Mouse (Mus musculus) neural tube, embryonic 11.5 days (tissue): ENCODE measurements around the gene Tmem217. TPM values are rescaled to one million over a fixed set of nuclear protein-coding genes. Genes with fewer than 3 reads are reported as not detected.

Experiments
- ATAC-seq: fragments of 200-750 bp; cut with Nextera tagmentation; 2 replicates; pipeline ENCODE4 v1.8.0; 2017; ENCODE audit warnings: moderate number of reproducible peaks, mild to moderate bottlenecking, moderate TSS enrichment, moderate library complexity; ENCODE audit not compliant: insufficient read depth, low FRiP score, low TSS enrichment
- DNase-seq: peaks from one replicate; pipeline ENCODE4 v3.0.0-alpha.2; 2015; ENCODE audit warnings: low spot score
- H3K27ac ChIP-seq: fragments of 300-500 bp; sonication (generic); 2 replicates; pipeline ENCODE4 v1.5.1; 2014; ENCODE audit warnings: low read depth, mild to moderate bottlenecking, low read length
- H3K27me3 ChIP-seq: fragments of 300-500 bp; sonication (generic); 2 replicates; pipeline ENCODE4 v1.6.1; 2014; ENCODE audit warnings: mild to moderate bottlenecking, low read length, mixed read lengths; ENCODE audit not compliant: control insufficient read depth, insufficient read depth
- H3K36me3 ChIP-seq: fragments of 300-500 bp; sonication (generic); 2 replicates; pipeline ENCODE4 v1.6.1; 2014; ENCODE audit warnings: mild to moderate bottlenecking, low read length, moderate library complexity, mixed read lengths; ENCODE audit not compliant: control insufficient read depth, insufficient read depth
- H3K4me1 ChIP-seq: fragments of 300-500 bp; sonication (generic); 2 replicates; pipeline ENCODE4 v1.6.1; 2014; ENCODE audit warnings: low read length, mixed read lengths; ENCODE audit not compliant: control insufficient read depth, insufficient read depth
- H3K4me2 ChIP-seq: fragments of 300-500 bp; sonication (generic); 2 replicates; pipeline ENCODE4 v1.6.1; 2014; ENCODE audit warnings: low read depth, mild to moderate bottlenecking, moderate library complexity
- H3K4me3 ChIP-seq: fragments of 300-500 bp; sonication (generic); 2 replicates; pipeline ENCODE4 v1.5.1; 2014; ENCODE audit warnings: low read depth, low read length
- H3K9ac ChIP-seq: fragments of 300-500 bp; sonication (generic); 2 replicates; pipeline ENCODE4 v1.6.1; 2014; ENCODE audit warnings: mild to moderate bottlenecking, low read length
- H3K9me3 ChIP-seq: fragments of 300-500 bp; sonication (generic); 2 replicates; pipeline ENCODE4 v1.6.1; 2016; ENCODE audit warnings: low read length; ENCODE audit not compliant: control insufficient read depth
- WGBS: fragments of 180-500 bp; shearing (Covaris S2); extraction: QIAGEN DNeasy Blood & Tissue Kit; methylation state at CpG from one replicate; pipeline ENCODE4 v1.1.7; 2014; 5-methylcytosine and 5-hydroxymethylcytosine counted together
- polyA plus RNA-seq: library from polyadenylated mRNA; unstranded; fragments of >200 nt; fragmentation: Nextera tagmentation; extraction: Ambion mirVana; gene quantifications from 2 replicates; pipeline ENCODE4 v1.2.1, GENCODE M21; 2014

Gene Tmem217
- 0.35 and 0.45 TPM in 2 replicates for polyA plus RNA-seq

DNA sequence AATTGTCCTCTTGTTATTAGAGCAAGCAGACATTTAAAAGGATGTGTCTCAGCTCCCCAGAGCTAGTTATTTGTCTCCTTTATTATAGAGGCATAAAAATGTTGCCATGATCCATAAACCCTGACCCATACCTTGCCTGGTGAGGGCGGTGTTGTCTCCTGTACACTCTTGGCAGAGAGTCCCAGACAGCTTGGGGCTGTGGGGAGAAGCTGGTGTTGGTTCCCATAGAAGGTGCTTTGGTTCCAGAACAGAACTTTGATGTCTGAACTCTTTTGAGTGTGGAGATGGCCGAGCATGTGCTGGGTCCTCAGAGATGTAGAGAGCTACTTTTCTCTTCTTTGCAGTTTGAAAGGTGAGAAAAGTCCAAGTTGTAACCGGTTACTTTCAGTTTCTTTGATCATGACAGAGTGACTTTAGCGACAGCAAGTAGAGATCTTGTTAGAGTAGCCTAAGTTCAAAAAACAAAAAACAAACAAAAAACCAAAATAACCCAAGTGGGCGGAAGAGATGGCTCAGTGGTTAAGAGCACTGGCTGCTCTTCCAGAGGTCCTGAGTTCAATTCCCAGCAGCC lies at the start of gene Tmem217:
Gene Tmem217, minus strand, starts transcription at position 224 of the 571 bp plus-strand sequence.
- whole genome bisulfite sequencing = 93% methylated on average over 5 of the region's 5 CpGs

DNA sequence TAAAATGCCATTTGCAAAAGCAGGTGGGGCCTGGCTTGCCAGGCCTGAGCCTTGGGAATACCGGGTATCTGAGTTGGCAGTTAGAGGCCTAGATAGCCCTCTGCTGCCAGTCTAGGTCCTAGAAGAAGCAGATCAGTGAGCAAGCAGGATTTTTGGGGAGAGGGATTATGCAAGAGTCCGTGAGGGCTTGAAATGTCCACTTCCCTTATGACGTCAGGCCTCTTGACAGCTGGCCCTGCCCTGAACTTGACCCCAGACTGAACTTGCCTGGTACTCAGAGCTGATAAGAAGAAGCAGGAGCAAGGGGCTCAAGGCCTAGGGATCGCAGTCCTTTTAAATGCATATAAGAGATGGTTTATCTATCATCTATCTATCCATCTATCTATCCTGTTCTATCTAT lies 49.2 kb upstream of the Tmem217 start:
- H3K27ac ChIP-seq = no peak overlapping the region
- no peak overlapping the region for H3K4me2 ChIP-seq
- DNase-seq = no peak
- H3K4me1 ChIP-seq = peaks cover 7% of the 10 kb centered on the region
- H3K9ac ChIP-seq = no peak overlapping the region
- WGBS = 79% methylated on average over 4 of the region's 4 CpGs
- no peaks in the 10 kb centered on the region for H3K9me3 ChIP-seq
- H3K36me3 ChIP-seq = peaks cover 7% of the 10 kb centered on the region
- no peak overlapping the region for H3K4me3 ChIP-seq
- ATAC-seq = no peak
- H3K27me3 ChIP-seq = no peaks in the 10 kb centered on the region

More for the DNA sequence above, at the start of gene Tmem217:
- Histone ChIP-seq H3K4me3 (no peak within 1 kb of the TSS), H3K36me3 (no peaks in the 10 kb centered on the region), H3K27me3 (no peaks in the 10 kb centered on the region), H3K4me1 (peaks cover 13% of the 10 kb centered on the region), H3K9ac (no peak within 1 kb of the TSS), H3K9me3 (no peaks in the 10 kb centered on the region), H3K27ac (no peak within 1 kb of the TSS), H3K4me2 (no peak within 1 kb of the TSS)
- DNase-seq = no peak
- ATAC-seq = no peak

- 88% methylated on average over 8 of the region's 8 CpGs for WGBS
- H3K27ac ChIP-seq = no peak overlapping the region
These were observed 47.4 kb upstream of the Tmem217 start for GRCm38 (mm10) chr17:29599537-29599936.

GRCm38 (mm10) chr17:29599051-29599450 lies 46.9 kb upstream of the Tmem217 start:
- H3K27me3 ChIP-seq = no peaks in the 10 kb centered on the region
- WGBS = 91% methylated on average over 14 of the region's 14 CpGs
- no peak for ATAC-seq
- H3K9ac ChIP-seq = no peak overlapping the region
- peaks cover 5% of the 10 kb centered on the region; the same call in 1 of the 2 replicates for H3K36me3 ChIP-seq
- no peaks in the 10 kb centered on the region for H3K9me3 ChIP-seq
- no peak overlapping the region for H3K4me2 ChIP-seq
- no peak overlapping the region for H3K27ac ChIP-seq
- no peak overlapping the region for H3K4me3 ChIP-seq
- DNase-seq = no peak
- H3K4me1 ChIP-seq = peaks cover 11% of the 10 kb centered on the region

More at GRCm38 (mm10) chr17:29599537-29599936, 47.4 kb upstream of the Tmem217 start:
- DNase-seq (no peak), ATAC-seq (no peak)
- no peak overlapping the region for H3K4me2 ChIP-seq
- no peak overlapping the region for H3K9ac ChIP-seq
- H3K9me3 ChIP-seq = no peaks in the 10 kb centered on the region
- peaks cover 5% of the 10 kb centered on the region; the same call in 1 of the 2 replicates for H3K36me3 ChIP-seq
- peaks cover 11% of the 10 kb centered on the region for H3K4me1 ChIP-seq
- H3K4me3 ChIP-seq = no peak overlapping the region
- no peaks in the 10 kb centered on the region for H3K27me3 ChIP-seq

GRCm38 (mm10) chr17:29596771-29597132 lies 44.6 kb upstream of the Tmem217 start:
- Histone ChIP-seq H3K4me3 (no peak overlapping the region), H3K4me1 (peaks cover 11% of the 10 kb centered on the region), H3K9ac (no peak overlapping the region), H3K9me3 (no peaks in the 10 kb centered on the region), H3K27me3 (no peaks in the 10 kb centered on the region), H3K27ac (peak overlapping the region; percentile 23; the same call in 1 of the 2 replicates), H3K4me2 (no peak overlapping the region), H3K36me3 (peaks cover 2% of the 10 kb centered on the region; the same call in 1 of the 2 replicates)
- no peak for DNase-seq
- 76% methylated on average over 13 of the region's 13 CpGs for WGBS
- ATAC-seq = peak; percentile 23; the same call in 1 of the 2 replicates

DNA sequence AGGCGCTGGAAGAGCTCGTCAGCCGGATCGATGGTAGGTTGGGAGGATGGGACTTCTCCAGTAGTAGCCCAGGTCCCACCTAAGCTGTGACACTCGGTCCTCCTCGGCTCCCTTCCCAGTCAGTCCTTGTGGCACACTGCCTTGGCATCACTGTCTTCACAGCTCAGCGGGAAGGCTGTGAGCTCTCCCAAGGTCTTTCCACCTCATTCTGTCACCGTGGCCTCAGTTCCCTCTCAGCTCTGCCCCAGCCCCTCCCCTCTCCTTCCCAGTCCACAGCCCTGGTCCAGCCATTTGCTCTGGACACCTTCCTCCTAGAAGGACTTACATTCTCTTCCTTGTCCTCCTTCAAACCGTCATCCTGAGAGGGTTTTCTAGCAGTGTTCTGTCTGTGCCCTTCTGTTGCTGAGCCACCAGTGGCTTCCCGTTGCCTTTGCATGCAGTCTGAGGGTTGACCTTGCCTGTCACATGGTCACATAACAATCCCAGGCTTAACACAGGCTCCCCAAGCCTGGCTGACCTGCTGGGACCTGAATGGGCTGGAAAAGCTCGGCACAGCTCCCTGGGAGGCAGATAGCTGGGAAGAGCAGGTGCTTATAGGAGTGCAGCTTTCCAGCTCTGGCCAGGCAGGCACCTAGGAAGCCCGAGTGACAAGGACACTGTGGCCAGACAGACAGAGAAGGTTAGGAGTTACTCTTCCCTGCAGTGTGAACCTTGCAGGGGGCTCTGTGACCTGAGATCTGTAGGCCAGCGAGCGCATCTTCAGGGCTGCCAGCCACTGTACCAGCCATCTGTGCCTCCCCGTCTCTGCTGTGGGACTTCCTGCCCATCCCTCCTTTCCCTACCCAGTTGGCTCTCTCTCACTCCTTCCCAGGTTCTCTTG lies 43.9 kb upstream of the Tmem217 start:
- peak overlapping the region; percentile 19 for H3K9ac ChIP-seq
- no peak overlapping the region for H3K4me3 ChIP-seq
- peaks cover 2% of the 10 kb centered on the region; the same call in 1 of the 2 replicates for H3K36me3 ChIP-seq
- ATAC-seq (no peak), DNase-seq (no peak)
- H3K4me2 ChIP-seq = no peak overlapping the region
- H3K4me1 ChIP-seq = peaks cover 11% of the 10 kb centered on the region
- H3K9me3 ChIP-seq = no peaks in the 10 kb centered on the region
- H3K27ac ChIP-seq = no peak overlapping the region
- no peaks in the 10 kb centered on the region for H3K27me3 ChIP-seq
- 80% methylated on average over 15 of the region's 15 CpGs for WGBS

- H3K27me3 ChIP-seq = no peaks in the 10 kb centered on the region
- H3K9me3 ChIP-seq = no peaks in the 10 kb centered on the region
- WGBS = 36% methylated on average over 11 of the region's 11 CpGs
- no peak overlapping the region for H3K4me2 ChIP-seq
- H3K36me3 ChIP-seq = no peaks in the 10 kb centered on the region; the same call in 1 of the 2 replicates
- peak overlapping the region; percentile 35; the same call in 1 of the 2 replicates for H3K27ac ChIP-seq
- H3K4me1 ChIP-seq = peaks cover 4% of the 10 kb centered on the region
- no peak overlapping the region for H3K4me3 ChIP-seq
- no peak overlapping the region for H3K9ac ChIP-seq
- peak; percentile 35 for DNase-seq
- peak; percentile 35; the same call in 1 of the 2 replicates for ATAC-seq
These were observed 37.2 kb upstream of the Tmem217 start for GRCm38 (mm10) chr17:29589221-29589898.

DNA sequence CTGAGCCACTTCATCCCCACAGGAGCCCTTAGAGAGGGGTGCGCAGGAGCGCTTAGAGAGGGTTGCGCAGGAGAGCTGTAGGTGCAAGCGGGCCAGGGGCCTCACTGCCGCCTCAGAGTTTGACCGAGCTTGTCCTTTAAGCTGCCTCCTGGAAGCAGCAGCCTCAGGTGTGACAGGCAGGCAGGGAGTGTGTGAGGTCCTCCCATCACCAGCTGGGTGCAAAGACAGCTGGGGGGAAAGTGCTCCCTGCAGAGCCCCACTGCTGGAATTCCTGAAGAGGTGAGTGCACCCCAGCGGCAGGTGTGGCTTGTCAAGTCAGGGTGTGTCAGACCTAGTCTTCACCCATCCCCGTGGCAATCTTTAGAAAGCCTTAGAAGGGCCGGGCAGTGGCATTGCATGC lies 34.7 kb upstream of the Tmem217 start:
- peaks cover 4% of the 10 kb centered on the region for H3K4me1 ChIP-seq
- no peak for DNase-seq
- 86% methylated on average over 9 of the region's 9 CpGs for WGBS
- H3K9ac ChIP-seq = no peak overlapping the region
- H3K9me3 ChIP-seq = no peaks in the 10 kb centered on the region
- H3K4me3 ChIP-seq = no peak overlapping the region
- no peak overlapping the region for H3K27ac ChIP-seq
- H3K36me3 ChIP-seq = no peaks in the 10 kb centered on the region; the same call in none of the 2 replicates
- H3K27me3 ChIP-seq = no peaks in the 10 kb centered on the region
- ATAC-seq = no peak
- H3K4me2 ChIP-seq = no peak overlapping the region
